Mouse (Mus musculus): ENCODE measurements around the gene BC016579. TPM values are rescaled to one million over a fixed set of nuclear protein-coding genes. Genes with fewer than 3 reads are reported as not detected.
A peak's percentile ranks its signal among the peaks of the same experiment; 100 is the strongest.

BC016579 gene
- polyA plus RNA-seq, 1 experiment from 2014 or later, result 0.11 TPM

- H3K9me3 ChIP-seq, result no peaks in the 10 kb centered on the region
These were observed 14.3 kb upstream of the BC016579 start for GRCm38 (mm10) chr16:45668178-45668577.

DNA sequence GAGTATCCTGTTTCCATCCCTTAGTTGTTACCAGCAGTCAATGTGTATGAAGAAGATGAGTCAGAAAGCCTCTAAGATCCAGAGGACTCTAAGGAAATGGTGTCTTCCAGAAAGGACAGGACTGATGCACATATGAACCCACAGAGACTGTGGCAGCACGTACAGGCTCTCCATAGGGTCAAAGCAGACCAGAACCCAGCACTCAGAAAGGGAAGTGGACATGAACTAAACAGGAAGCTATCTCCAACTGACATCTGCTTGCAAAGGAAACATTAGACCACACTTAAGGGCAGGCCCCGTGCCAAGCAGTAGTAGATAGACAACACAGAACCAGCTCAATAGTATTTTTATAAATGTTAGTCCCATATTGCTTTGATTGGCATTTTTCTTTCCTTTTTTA lies 12.3 kb upstream of the BC016579 start:
- H3K4me2 ChIP-seq (replicated peaks), result no peak overlapping the region
- no peaks in the 10 kb centered on the region for H3K36me3 ChIP-seq
- no peak overlapping the region for H3K27ac ChIP-seq
- 82% methylated on average over 2 of the region's 2 CpGs for WGBS
- no peak overlapping the region for H3K4me3 ChIP-seq
- no peaks in the 10 kb centered on the region for H3K27me3 ChIP-seq (replicated peaks)
- H3K4me1 ChIP-seq, result no peaks in the 10 kb centered on the region
- ATAC-seq (ENCODE audit: low FRiP score, low read depth), result no peak
- no peaks in the 10 kb centered on the region for H3K9me3 ChIP-seq
- H3K9ac ChIP-seq, result no peak overlapping the region

More at GRCm38 (mm10) chr16:45668178-45668577, 14.3 kb upstream of the BC016579 start:
- Histone ChIP-seq H3K4me3 (no peak overlapping the region), H3K36me3 (no peaks in the 10 kb centered on the region), H3K27me3 (replicated peaks) (no peaks in the 10 kb centered on the region), H3K9ac (no peak overlapping the region), H3K4me1 (no peaks in the 10 kb centered on the region), H3K27ac (no peak overlapping the region), H3K4me2 (replicated peaks) (no peak overlapping the region)
- 72% methylated on average over 3 of the region's 3 CpGs for WGBS
- no peak for ATAC-seq (ENCODE audit: low FRiP score, low read depth)

- H3K36me3 ChIP-seq, result no peaks in the 10 kb centered on the region
- H3K27me3 ChIP-seq (replicated peaks), result no peaks in the 10 kb centered on the region
- H3K4me3 ChIP-seq, result no peak overlapping the region
- no peak overlapping the region for H3K4me2 ChIP-seq (replicated peaks)
- H3K9me3 ChIP-seq, result no peaks in the 10 kb centered on the region
- no peak for ATAC-seq (ENCODE audit: low FRiP score, low read depth)
- H3K4me1 ChIP-seq, result no peaks in the 10 kb centered on the region
- no peak overlapping the region for H3K27ac ChIP-seq
- no peak overlapping the region for H3K9ac ChIP-seq
These were observed 8.5 kb upstream of the BC016579 start for GRCm38 (mm10) chr16:45662381-45662780.

- Histone ChIP-seq H3K36me3 (no peaks in the 10 kb centered on the region), H3K9me3 (no peaks in the 10 kb centered on the region), H3K4me3 (no peak overlapping the region), H3K27me3 (replicated peaks) (no peaks in the 10 kb centered on the region; the same call in 1 of the 2 replicates), H3K4me1 (no peaks in the 10 kb centered on the region), H3K27ac (no peak overlapping the region), H3K4me2 (replicated peaks) (no peak overlapping the region), H3K9ac (no peak overlapping the region)
- ATAC-seq (ENCODE audit: low FRiP score, low read depth), result no peak
- 89% methylated on average over 4 of the region's 4 CpGs for WGBS
These were observed 5.7 kb upstream of the BC016579 start for GRCm38 (mm10) chr16:45659596-45659995.

DNA sequence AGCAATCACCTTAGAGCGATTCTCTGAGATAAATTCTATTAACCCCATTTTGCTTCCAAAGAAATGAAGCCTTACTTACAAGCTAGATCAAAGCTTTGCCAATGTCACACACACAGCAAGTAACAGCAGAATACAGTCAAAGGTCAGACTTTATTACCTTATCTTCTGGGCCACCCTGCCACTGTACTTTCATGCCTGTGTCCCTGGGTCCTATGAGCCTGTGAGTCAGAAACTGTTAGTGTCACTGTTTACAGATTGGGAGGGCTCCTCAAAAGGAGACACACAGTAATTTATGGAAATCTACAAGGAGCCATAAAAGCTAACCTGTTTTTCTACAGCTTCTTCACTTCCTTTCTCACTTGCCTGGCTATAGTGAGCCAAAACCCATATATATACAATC lies 4.4 kb upstream of the BC016579 start:
- Histone ChIP-seq H3K4me3 (no peak overlapping the region), H3K27me3 (replicated peaks) (peaks cover 5% of the 10 kb centered on the region; the same call in 1 of the 2 replicates), H3K4me1 (no peaks in the 10 kb centered on the region), H3K27ac (no peak overlapping the region), H3K9ac (no peak overlapping the region), H3K9me3 (no peaks in the 10 kb centered on the region), H3K4me2 (replicated peaks) (no peak overlapping the region), H3K36me3 (no peaks in the 10 kb centered on the region)
- 97% methylated on average over 1 of the region's 1 CpGs for WGBS
- ATAC-seq (ENCODE audit: low FRiP score, low read depth), result no peak

DNA sequence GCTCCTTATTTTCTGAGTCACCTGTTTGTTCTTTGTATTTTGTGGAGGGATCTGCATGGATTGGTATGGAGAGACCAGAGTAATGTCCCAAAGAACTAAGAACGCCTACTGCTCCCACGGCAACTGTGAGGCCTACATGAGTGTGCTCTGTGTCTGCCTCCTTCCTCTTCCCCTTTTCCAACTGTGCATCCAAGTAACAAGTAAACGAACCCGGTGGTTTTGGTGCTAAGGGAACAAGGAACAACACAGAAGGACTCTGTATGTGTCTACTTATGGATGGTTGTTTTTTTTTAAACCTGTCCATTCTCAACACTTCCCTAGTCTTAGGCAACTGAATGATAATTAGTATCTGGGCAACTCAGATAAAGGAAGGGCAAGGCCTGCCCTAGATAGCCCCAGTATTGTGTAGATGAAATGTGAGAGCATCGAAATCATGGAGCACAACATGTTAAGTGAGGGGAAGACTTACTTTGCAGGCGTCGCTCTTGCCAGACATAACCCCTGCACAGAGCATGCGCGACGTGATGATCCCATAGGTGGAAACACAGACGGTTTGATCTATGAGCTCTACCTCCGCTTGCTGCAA lies 3.8 kb upstream of the BC016579 start:
- no peak for ATAC-seq (ENCODE audit: low FRiP score, low read depth)
- no peak overlapping the region for H3K27ac ChIP-seq
- H3K9me3 ChIP-seq, result no peaks in the 10 kb centered on the region
- no peak overlapping the region for H3K4me3 ChIP-seq
- H3K4me1 ChIP-seq, result no peaks in the 10 kb centered on the region
- peaks cover 5% of the 10 kb centered on the region; the same call in 1 of the 2 replicates for H3K27me3 ChIP-seq (replicated peaks)
- no peaks in the 10 kb centered on the region for H3K36me3 ChIP-seq
- H3K4me2 ChIP-seq (replicated peaks), result no peak overlapping the region
- no peak overlapping the region for H3K9ac ChIP-seq
- WGBS, result 92% methylated on average over 12 of the region's 12 CpGs

DNA sequence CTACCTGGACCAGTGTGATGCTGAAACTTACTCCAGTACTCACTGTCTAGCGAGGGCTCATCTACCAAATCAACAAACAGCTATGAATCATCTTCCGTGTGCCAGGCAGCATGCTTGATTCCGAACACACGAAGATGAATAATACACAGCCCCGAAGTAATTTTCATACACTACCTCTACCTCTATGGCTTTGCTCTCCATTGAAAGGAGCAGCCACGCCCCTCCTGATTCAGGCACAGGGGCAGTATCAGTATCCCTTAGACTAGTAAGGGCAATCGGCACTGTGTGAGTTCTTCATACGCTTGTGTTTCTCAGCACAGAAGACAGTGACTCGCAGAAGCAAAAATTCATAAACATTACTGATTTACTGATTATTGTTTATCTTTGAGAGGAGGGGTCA lies 597 bp upstream of the BC016579 start:
- 63% methylated on average over 9 of the region's 9 CpGs for WGBS
- ATAC-seq (ENCODE audit: low FRiP score, low read depth), result no peak
- no peak overlapping the region for H3K4me2 ChIP-seq (replicated peaks)

GRCm38 (mm10) chr16:45653009-45653933 lies 597 bp downstream of the BC016579 start:
- Histone ChIP-seq H3K36me3 (no peaks in the 10 kb centered on the region), H3K27ac (no peak overlapping the region), H3K9ac (no peak overlapping the region), H3K4me1 (no peaks in the 10 kb centered on the region), H3K4me3 (0 out of 2 replicates have a peak overlapping the region, but pooled peaks have one; percentile 13), H3K4me2 (replicated peaks) (peak overlapping the region; percentile 54), H3K27me3 (replicated peaks) (peaks cover 5% of the 10 kb centered on the region; the same call in 1 of the 2 replicates), H3K9me3 (no peaks in the 10 kb centered on the region)
- 13% methylated on average over 17 of the region's 17 CpGs for WGBS
- ATAC-seq (ENCODE audit: low FRiP score, low read depth), result no peak

More for the DNA sequence above, 597 bp upstream of the BC016579 start:
- Histone ChIP-seq H3K36me3 (no peaks in the 10 kb centered on the region), H3K4me1 (no peaks in the 10 kb centered on the region), H3K27me3 (replicated peaks) (peaks cover 5% of the 10 kb centered on the region; the same call in 1 of the 2 replicates), H3K4me3 (no peak overlapping the region), H3K9ac (no peak overlapping the region), H3K27ac (no peak overlapping the region), H3K9me3 (no peaks in the 10 kb centered on the region)

DNA sequence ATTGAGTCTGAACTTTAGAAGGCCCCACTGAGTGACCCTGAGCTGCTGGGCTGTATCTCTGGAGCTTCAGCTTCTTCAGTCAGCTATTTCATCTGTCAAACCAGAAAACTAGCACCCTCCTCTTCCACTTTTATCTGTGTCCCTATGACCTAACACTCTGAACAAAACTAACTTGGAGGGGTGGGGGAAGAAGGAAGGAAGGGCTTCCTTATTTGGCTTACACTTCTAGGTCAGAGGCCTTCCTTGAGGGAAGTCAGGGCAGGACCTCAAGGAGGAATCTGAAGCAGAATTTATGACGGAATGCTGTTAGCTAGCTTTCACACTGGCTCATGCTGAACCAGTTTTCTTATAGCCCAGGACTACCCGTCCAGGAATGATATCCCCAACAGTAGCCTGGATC lies 2.4 kb downstream of the BC016579 start:
- 76% methylated on average over 2 of the region's 2 CpGs for WGBS
- no peak overlapping the region for H3K4me3 ChIP-seq
- no peaks in the 10 kb centered on the region for H3K36me3 ChIP-seq
- peaks cover 5% of the 10 kb centered on the region; the same call in 1 of the 2 replicates for H3K27me3 ChIP-seq (replicated peaks)
- no peaks in the 10 kb centered on the region for H3K9me3 ChIP-seq
- no peak overlapping the region for H3K27ac ChIP-seq
- H3K9ac ChIP-seq, result no peak overlapping the region
- ATAC-seq (ENCODE audit: low FRiP score, low read depth), result no peak
- no peak overlapping the region for H3K4me2 ChIP-seq (replicated peaks)
- no peaks in the 10 kb centered on the region for H3K4me1 ChIP-seq

DNA sequence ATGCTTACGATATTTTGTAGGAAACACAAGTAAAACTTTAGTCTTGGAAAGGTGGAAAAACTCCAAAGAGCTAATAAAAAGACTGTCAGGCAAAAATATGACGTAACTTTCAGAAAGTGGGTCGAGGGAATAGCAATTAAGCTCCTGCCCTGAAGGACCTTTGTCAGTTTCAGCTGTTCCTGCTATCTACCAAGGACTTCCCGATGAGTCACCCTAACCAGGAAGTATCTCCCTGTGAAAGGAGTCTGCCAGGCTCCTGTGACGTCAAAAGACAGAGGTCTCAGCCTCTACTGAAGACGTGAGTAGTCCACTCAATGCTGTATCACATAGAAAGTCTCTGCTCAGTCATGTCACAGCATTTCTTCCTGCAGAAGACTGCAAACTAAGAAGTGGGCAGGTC lies 9.5 kb downstream of the BC016579 start:
- Histone ChIP-seq H3K4me1 (no peaks in the 10 kb centered on the region), H3K36me3 (no peaks in the 10 kb centered on the region), H3K27me3 (replicated peaks) (no peaks in the 10 kb centered on the region), H3K27ac (no peak overlapping the region), H3K4me2 (replicated peaks) (no peak overlapping the region), H3K9me3 (no peaks in the 10 kb centered on the region), H3K9ac (no peak overlapping the region), H3K4me3 (no peak overlapping the region)
- 74% methylated on average over 6 of the region's 6 CpGs for WGBS
- ATAC-seq (ENCODE audit: low FRiP score, low read depth), result no peak

GRCm38 (mm10) chr16:45643944-45644343 lies 9.9 kb downstream of the BC016579 start:
- no peaks in the 10 kb centered on the region for H3K9me3 ChIP-seq
- H3K36me3 ChIP-seq, result no peaks in the 10 kb centered on the region
- H3K9ac ChIP-seq, result no peak overlapping the region
- H3K4me3 ChIP-seq, result no peak overlapping the region
- 94% methylated on average over 3 of the region's 3 CpGs for WGBS
- H3K4me1 ChIP-seq, result no peaks in the 10 kb centered on the region
- H3K27me3 ChIP-seq (replicated peaks), result no peaks in the 10 kb centered on the region
- H3K27ac ChIP-seq, result no peak overlapping the region
- no peak for ATAC-seq (ENCODE audit: low FRiP score, low read depth)
- H3K4me2 ChIP-seq (replicated peaks), result no peak overlapping the region

GRCm38 (mm10) chr16:45641301-45641700 lies 12.6 kb downstream of the BC016579 start:
- Histone ChIP-seq H3K4me3 (no peak overlapping the region), H3K9ac (no peak overlapping the region), H3K9me3 (no peaks in the 10 kb centered on the region), H3K36me3 (no peaks in the 10 kb centered on the region), H3K4me2 (replicated peaks) (no peak overlapping the region), H3K27me3 (replicated peaks) (no peaks in the 10 kb centered on the region), H3K27ac (no peak overlapping the region), H3K4me1 (no peaks in the 10 kb centered on the region)
- no peak for ATAC-seq (ENCODE audit: low FRiP score, low read depth)
- WGBS, result 70% methylated on average over 3 of the region's 3 CpGs

Data from neural tube, embryonic 12.5 days (tissue).